Mouse (Mus musculus) intestine, embryonic 14.5 days (tissue): ENCODE results near the gene Ces2c. TPM values are rescaled to one million over a fixed set of nuclear protein-coding genes. Genes with fewer than 3 reads are reported as not detected.
A peak's percentile ranks its signal among the peaks of the same experiment; 100 is the strongest.

ENCODE experiments used
- ATAC-seq: fragments of 200-750 bp; cut with Nextera tagmentation; replicated peaks from 2 replicates; pipeline ENCODE4 v1.8.0; 2017; ENCODE audit warnings: low read depth, moderate number of reproducible peaks, moderate TSS enrichment, moderate library complexity; ENCODE audit not compliant: low FRiP score, low TSS enrichment
- DNase-seq: peaks from one replicate; pipeline ENCODE4 v3.0.0-alpha.2; 2018; ENCODE audit warnings: low spot score
- H3K27ac ChIP-seq: fragments of 300-500 bp; sonication (generic); 2 replicates; pipeline ENCODE4 v1.5.1; 2014; ENCODE audit warnings: low read depth, mild to moderate bottlenecking, control low read depth
- H3K27me3 ChIP-seq: fragments of 300-500 bp; sonication (generic); replicated peaks from 2 replicates; pipeline ENCODE4 v1.6.1; 2014; ENCODE audit warnings: low read length, control low read depth; ENCODE audit not compliant: control insufficient read depth, insufficient read depth
- H3K36me3 ChIP-seq: fragments of 300-500 bp; sonication (generic); 2 replicates; pipeline ENCODE4 v1.6.1; 2014; ENCODE audit warnings: low read length, control low read depth; ENCODE audit not compliant: control insufficient read depth, insufficient read depth
- H3K4me1 ChIP-seq: fragments of 300-500 bp; sonication (generic); replicated peaks from 2 replicates; pipeline ENCODE4 v1.6.1; 2014; ENCODE audit warnings: low read length, control low read depth, mixed read lengths; ENCODE audit not compliant: control insufficient read depth, insufficient read depth
- H3K4me2 ChIP-seq: fragments of 300-500 bp; sonication (generic); 2 replicates; pipeline ENCODE4 v1.6.1; 2014; ENCODE audit warnings: low read length
- H3K4me3 ChIP-seq: fragments of 300-500 bp; sonication (generic); 2 replicates; pipeline ENCODE4 v1.5.1; 2014; ENCODE audit warnings: low read depth, low read length, control low read depth, mixed read lengths
- H3K9ac ChIP-seq: fragments of 300-500 bp; sonication (generic); 2 replicates; pipeline ENCODE4 v1.6.1; 2014; ENCODE audit warnings: mild to moderate bottlenecking, low read length
- H3K9me3 ChIP-seq: fragments of 300-500 bp; sonication (generic); 2 replicates; pipeline ENCODE4 v1.6.1; 2016; ENCODE audit warnings: low read length, control low read depth; ENCODE audit not compliant: control insufficient read depth
- WGBS: fragments of 180-500 bp; shearing (Covaris S2); extraction: QIAGEN DNeasy Blood & Tissue Kit; methylation state at CpG from one replicate; pipeline ENCODE4 v1.1.7; 2014; 5-methylcytosine and 5-hydroxymethylcytosine counted together
- polyA plus RNA-seq: library from polyadenylated mRNA; unstranded; fragments of >200 nt; fragmentation: Nextera tagmentation; extraction: Ambion mirVana; gene quantifications from 2 replicates; pipeline ENCODE4 v1.2.1, GENCODE M21; 2014

Ces2c gene
- 0.34 and 0.55 TPM in 2 replicates for polyA plus RNA-seq

DNA sequence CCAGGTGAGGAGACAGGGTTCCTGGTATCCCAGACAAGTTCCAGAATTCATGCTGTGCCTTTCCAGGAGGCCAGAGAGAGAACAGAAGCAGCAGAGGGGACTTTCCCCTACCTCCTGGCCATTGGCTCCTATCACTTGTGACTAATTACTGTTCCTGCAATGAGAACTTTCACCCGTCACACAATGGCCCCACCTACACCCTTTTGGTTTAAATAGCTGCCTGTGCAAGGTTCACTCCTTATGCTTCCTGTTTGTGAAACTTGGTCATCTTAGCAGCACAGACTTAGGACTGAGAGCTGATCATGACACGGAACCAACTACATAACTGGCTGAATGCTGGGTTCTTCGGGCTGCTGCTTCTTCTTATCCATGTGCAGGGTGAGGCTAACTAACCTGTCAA lies at the start of gene Ces2c:
Ces2c (plus strand) TSS at position 238 of the 400 bp plus-strand sequence.
- Histone ChIP-seq H3K27ac (no peak within 1 kb of the TSS), H3K4me1 (no peaks in the 10 kb centered on the region), H3K4me2 (no peak within 1 kb of the TSS), H3K27me3 (no peaks in the 10 kb centered on the region), H3K9me3 (no peaks in the 10 kb centered on the region), H3K36me3 (no peaks in the 10 kb centered on the region), H3K4me3 (no peak within 1 kb of the TSS), H3K9ac (no peak within 1 kb of the TSS)
- ATAC-seq = no peak
- DNase-seq = no peak
- WGBS = 81% methylated on average over 3 of the region's 3 CpGs

DNA sequence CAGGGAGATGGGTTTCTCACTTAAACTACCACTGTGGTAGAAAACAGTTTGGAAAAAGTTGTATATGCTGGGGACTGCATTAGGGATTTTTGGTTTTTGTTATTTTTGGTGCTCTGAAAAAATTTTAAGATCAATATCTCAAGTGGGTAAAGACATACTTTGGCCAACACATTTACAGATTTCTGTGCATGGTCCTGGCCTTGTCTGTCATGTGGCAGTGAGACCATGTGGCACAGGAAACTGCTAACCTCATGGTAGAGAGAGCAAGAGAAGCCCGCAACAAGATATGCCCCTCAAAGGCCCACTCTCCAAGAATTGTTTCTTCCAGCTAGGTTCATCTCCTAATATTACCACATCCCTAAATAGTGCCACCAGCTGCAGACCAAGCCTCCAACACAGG lies 47.5 kb upstream of the Ces2c start:
- ATAC-seq (no peak), DNase-seq (no peak)
- Histone ChIP-seq H3K9ac (no peak overlapping the region), H3K9me3 (no peaks in the 10 kb centered on the region), H3K36me3 (no peaks in the 10 kb centered on the region), H3K4me1 (no peaks in the 10 kb centered on the region), H3K4me3 (no peak overlapping the region), H3K27me3 (no peaks in the 10 kb centered on the region), H3K4me2 (no peak overlapping the region), H3K27ac (no peak overlapping the region)
- 84% methylated on average over 1 of the region's 1 CpGs for WGBS

DNA sequence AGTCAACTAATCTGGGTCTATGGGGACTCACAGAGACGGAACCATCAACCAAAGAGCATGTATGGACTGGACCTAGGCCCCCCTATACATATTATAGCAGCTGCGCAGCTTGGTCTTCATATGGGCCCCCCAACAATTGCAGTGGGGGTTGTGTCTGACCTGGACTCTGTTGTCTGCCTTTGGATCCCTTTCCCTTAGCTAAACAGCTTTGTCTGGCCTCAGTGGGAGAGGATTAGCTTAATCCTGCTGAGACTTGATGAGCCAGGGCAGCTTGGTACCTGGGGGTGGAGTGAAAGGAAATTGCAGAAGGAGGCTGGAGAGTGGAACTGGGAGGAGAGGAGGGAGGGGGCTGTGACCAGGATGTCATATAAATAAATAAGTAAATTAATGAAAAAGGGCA lies 40.7 kb upstream of the Ces2c start:
- no peaks in the 10 kb centered on the region for H3K9me3 ChIP-seq
- no peaks in the 10 kb centered on the region for H3K4me1 ChIP-seq
- H3K27ac ChIP-seq = no peak overlapping the region
- no peak for ATAC-seq
- WGBS = 51% methylated on average over 2 of the region's 2 CpGs
- no peak overlapping the region for H3K4me2 ChIP-seq
- H3K9ac ChIP-seq = no peak overlapping the region
- no peak for DNase-seq
- H3K36me3 ChIP-seq = no peaks in the 10 kb centered on the region
- no peaks in the 10 kb centered on the region for H3K27me3 ChIP-seq
- no peak overlapping the region for H3K4me3 ChIP-seq

DNA sequence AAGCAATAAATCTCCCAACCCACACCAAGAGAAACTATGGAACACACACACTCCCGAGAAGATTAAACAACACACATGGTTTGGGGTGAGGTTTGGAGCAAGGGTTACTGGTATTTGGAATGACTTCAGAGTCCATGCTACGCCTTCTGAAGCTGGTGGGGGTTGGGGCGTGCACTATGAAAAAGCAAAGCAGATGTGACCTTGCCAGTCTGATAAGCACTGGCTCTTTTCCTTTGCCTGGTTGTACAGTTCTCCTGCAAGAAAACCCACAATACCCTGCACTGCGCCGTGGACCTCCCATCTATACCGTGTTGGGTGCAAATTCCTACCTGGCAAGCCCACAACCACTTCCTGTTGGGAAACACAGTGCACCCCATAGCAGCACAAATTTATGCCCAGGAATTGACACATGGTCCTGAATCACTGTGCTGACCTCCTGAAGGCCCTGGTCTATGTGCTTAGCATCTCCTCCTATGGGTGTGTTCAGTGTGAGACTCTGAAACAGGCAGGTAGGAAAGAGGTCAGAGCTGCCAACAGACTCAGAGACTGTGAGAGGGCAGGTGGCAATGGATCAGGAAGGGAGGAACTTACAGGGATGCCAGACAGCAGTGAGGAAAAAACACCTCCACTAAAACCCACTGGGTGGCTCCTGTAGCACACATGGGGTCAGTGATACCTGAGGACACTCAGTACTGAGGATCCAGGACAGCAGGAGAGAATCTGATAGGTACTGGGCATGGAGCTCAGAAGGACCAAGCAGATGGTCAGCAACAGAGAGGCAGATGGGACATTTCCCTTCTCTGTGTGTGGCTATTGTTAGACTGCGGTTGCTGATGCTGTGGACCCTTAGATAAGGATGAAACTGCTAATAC lies 38.1 kb upstream of the Ces2c start:
- Histone ChIP-seq H3K27ac (no peak overlapping the region), H3K36me3 (no peaks in the 10 kb centered on the region), H3K4me3 (no peak overlapping the region), H3K9ac (no peak overlapping the region), H3K4me2 (no peak overlapping the region), H3K27me3 (no peaks in the 10 kb centered on the region), H3K9me3 (no peaks in the 10 kb centered on the region), H3K4me1 (no peaks in the 10 kb centered on the region)
- DNase-seq (no peak), ATAC-seq (0 out of 2 replicates have a peak, but pooled peaks have one; percentile 15)
- WGBS = 79% methylated on average over 7 of the region's 7 CpGs

DNA sequence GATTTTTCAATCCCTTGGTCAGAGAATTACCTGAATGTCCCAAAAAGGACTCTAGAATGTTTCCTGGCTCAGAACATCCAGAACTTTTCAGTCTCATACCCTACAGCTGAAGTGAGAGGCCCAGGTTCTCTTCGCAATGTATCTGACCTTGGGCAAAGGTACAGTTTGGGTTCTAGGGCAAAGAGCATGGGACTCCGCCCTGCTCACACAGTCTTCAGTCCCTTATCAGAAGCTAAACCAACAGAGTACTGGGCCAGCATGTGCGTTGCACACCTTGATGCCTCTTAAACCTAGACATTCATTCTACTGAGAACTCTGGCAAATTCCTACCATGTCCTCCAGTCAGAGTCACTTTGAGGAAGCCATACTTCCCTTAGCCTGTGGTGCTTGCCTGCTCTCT lies 37.4 kb upstream of the Ces2c start:
- Histone ChIP-seq H3K4me2 (no peak overlapping the region), H3K27me3 (no peaks in the 10 kb centered on the region), H3K27ac (no peak overlapping the region), H3K4me3 (no peak overlapping the region), H3K9me3 (no peaks in the 10 kb centered on the region), H3K36me3 (no peaks in the 10 kb centered on the region), H3K9ac (no peak overlapping the region), H3K4me1 (no peaks in the 10 kb centered on the region)
- ATAC-seq = no peak
- WGBS = 78% methylated on average over 3 of the region's 3 CpGs
- DNase-seq = no peak

DNA sequence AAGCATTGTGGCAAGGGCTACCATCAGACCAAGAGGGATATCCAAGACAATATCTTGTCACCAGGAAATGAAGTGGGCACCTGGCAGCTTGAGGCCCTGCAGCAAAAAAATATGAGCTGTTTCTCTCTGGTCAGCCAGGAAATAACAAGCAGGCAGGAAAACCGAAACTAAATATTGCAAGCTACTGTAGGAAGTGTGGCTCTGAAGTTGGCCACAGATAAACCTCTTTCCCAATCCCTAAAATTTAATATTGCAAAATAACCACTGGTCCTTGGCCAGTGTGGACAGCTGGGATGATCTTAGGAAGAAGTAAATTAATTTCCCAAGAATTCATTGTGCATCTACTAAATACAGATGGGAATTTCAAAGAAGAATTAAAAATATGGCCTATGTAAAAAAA lies 20.0 kb upstream of the Ces2c start:
- Histone ChIP-seq H3K36me3 (no peaks in the 10 kb centered on the region), H3K4me3 (no peak overlapping the region), H3K27ac (no peak overlapping the region), H3K9me3 (no peaks in the 10 kb centered on the region), H3K4me1 (no peaks in the 10 kb centered on the region), H3K27me3 (no peaks in the 10 kb centered on the region), H3K4me2 (no peak overlapping the region), H3K9ac (no peak overlapping the region)
- no peak for ATAC-seq
- 79% methylated on average over 1 of the region's 1 CpGs for WGBS
- DNase-seq = peak; percentile 36

DNA sequence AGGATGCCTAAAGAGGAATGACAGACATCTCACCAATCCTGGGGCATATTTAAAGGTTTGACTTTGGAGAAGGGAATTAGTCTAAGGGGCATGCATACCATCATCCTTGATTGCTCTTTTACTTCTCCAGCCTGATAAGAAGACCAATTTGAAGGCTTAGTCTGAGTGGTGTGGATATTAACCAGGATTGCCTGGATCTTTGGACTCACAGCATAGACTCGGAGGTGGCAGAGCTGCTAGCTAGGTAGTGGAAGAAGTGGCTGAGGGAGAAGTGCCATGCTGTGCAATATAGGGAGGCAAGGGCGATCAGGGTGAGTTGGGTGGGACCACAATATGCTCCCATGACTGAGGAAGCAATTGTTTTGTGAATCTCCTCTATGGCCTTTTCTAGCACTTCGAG lies 18.6 kb upstream of the Ces2c start:
- no peak overlapping the region for H3K9ac ChIP-seq
- DNase-seq (peak; percentile 1), ATAC-seq (no peak)
- H3K4me2 ChIP-seq = no peak overlapping the region
- 76% methylated on average over 3 of the region's 3 CpGs for WGBS
- H3K27ac ChIP-seq = no peak overlapping the region
- H3K36me3 ChIP-seq = no peaks in the 10 kb centered on the region
- H3K9me3 ChIP-seq = no peaks in the 10 kb centered on the region
- H3K4me1 ChIP-seq = no peaks in the 10 kb centered on the region
- H3K27me3 ChIP-seq = no peaks in the 10 kb centered on the region
- no peak overlapping the region for H3K4me3 ChIP-seq

DNA sequence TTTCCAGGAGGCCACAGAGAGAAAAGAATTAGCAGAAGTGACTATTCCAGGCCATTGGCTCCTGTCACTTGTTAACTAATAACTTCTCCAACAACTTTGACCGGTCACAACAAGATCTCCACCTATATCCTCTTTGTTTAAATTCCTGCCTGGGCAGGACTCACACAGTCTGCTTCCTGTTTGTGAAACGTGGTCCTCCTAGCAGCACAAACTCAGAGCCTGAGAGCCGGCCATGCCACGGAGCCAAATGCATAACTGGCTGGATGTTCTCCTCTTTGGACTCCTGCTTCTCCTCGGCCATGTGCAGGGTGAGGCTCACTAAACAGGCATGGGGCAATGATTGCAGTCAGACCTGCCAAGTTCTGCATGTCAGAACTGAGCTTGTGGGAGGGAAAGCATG lies 15.4 kb upstream of the Ces2c start, which contains the start of gene Ces2b:
Ces2b (plus strand) TSS at position 133 of the 400 bp plus-strand sequence.
- H3K9ac ChIP-seq = no peak within 1 kb of the TSS
- no peak for ATAC-seq
- no peaks in the 10 kb centered on the region for H3K9me3 ChIP-seq
- no peak for DNase-seq
- no peaks in the 10 kb centered on the region for H3K27me3 ChIP-seq
- no peaks in the 10 kb centered on the region for H3K4me1 ChIP-seq
- H3K4me2 ChIP-seq = no peak within 1 kb of the TSS
- no peaks in the 10 kb centered on the region for H3K36me3 ChIP-seq
- no peak within 1 kb of the TSS for H3K27ac ChIP-seq
- H3K4me3 ChIP-seq = no peak within 1 kb of the TSS
- 43% methylated on average over 5 of the region's 5 CpGs for WGBS
